Mouse (Mus musculus) forebrain, embryonic 13.5 days (tissue): ENCODE measurements around the gene Gm5617. TPM values are rescaled to one million over a fixed set of nuclear protein-coding genes. Genes with fewer than 3 reads are reported as not detected.
"Not testable (repeated sequence)": the region's sequence is repeated elsewhere in the genome, so short reads cannot be mapped to it uniquely, and the experiment has no call there.

Source experiments
- ATAC-seq: fragments of 200-750 bp; cut with Nextera tagmentation; 2 replicates; pipeline ENCODE4 v1.8.0; 2017
- H3K27ac ChIP-seq: fragments of 300-500 bp; sonication (generic); 2 replicates; pipeline ENCODE4 v1.5.1; 2015; ENCODE audit warnings: inconsistent platforms, mild to moderate bottlenecking, moderate library complexity
- H3K27me3 ChIP-seq: fragments of 300-500 bp; sonication (generic); 2 replicates; pipeline ENCODE4 v1.6.1; 2015; ENCODE audit warnings: mild to moderate bottlenecking, inconsistent platforms
- H3K36me3 ChIP-seq: fragments of 300-500 bp; sonication (generic); 2 replicates; pipeline ENCODE4 v1.6.1; 2015; ENCODE audit warnings: mild to moderate bottlenecking, inconsistent platforms; ENCODE audit not compliant: poor library complexity, severe bottlenecking
- H3K4me1 ChIP-seq: fragments of 300-500 bp; sonication (generic); 2 replicates; pipeline ENCODE4 v1.6.1; 2015; ENCODE audit warnings: inconsistent platforms
- H3K4me2 ChIP-seq: fragments of 300-500 bp; sonication (generic); 2 replicates; pipeline ENCODE4 v1.6.1; 2015; ENCODE audit warnings: inconsistent platforms, mild to moderate bottlenecking, moderate library complexity
- H3K4me3 ChIP-seq: fragments of 300-500 bp; sonication (generic); 2 replicates; pipeline ENCODE4 v1.5.1; 2015; ENCODE audit warnings: mild to moderate bottlenecking, inconsistent platforms
- H3K9ac ChIP-seq: fragments of 300-500 bp; sonication (generic); 2 replicates; pipeline ENCODE4 v1.6.1; 2015; ENCODE audit warnings: mild to moderate bottlenecking, inconsistent platforms
- H3K9me3 ChIP-seq: fragments of 300-500 bp; sonication (generic); replicated peaks from 2 replicates; pipeline ENCODE4 v1.6.1; 2016; ENCODE audit warnings: inconsistent platforms
- WGBS: fragments of 180-500 bp; shearing (Covaris S2); methylation state at CpG from one replicate; pipeline ENCODE4 v1.1.7; 2015; 5-methylcytosine and 5-hydroxymethylcytosine counted together
- polyA plus RNA-seq: library from polyadenylated mRNA; unstranded; fragments of >200 nt; fragmentation: Nextera tagmentation; extraction: Ambion mirVana; gene quantifications from 2 replicates; pipeline ENCODE4 v1.2.1, GENCODE M21; 2015

Gene Gm5617
- polyA plus RNA-seq, 1 experiment from 2014 or later = 41.5 TPM

GRCm38 (mm10) chr9:48510134-48510533, 14.9 kb downstream of the Gm5617 start:
- Histone ChIP-seq H3K27me3 (no peaks in the 10 kb centered on the region), H3K36me3 (no peaks in the 10 kb centered on the region), H3K4me2 (no peak overlapping the region), H3K9ac (no peak overlapping the region), H3K4me1 (no peaks in the 10 kb centered on the region), H3K9me3 (no peaks in the 10 kb centered on the region), H3K4me3 (no peak overlapping the region), H3K27ac (no peak overlapping the region)
- ATAC-seq = no peak
- 83% methylated on average over 5 of the region's 5 CpGs for WGBS

GRCm38 (mm10) chr9:48515332-48515731, 20.1 kb downstream of the Gm5617 start:
- H3K4me2 ChIP-seq = no peak overlapping the region
- no peaks in the 10 kb centered on the region for H3K27me3 ChIP-seq
- no peak overlapping the region for H3K27ac ChIP-seq
- no peak for ATAC-seq
- peaks cover 16% of the 10 kb centered on the region for H3K4me1 ChIP-seq
- H3K9ac ChIP-seq = no peak overlapping the region
- H3K9me3 ChIP-seq = no peaks in the 10 kb centered on the region
- no peaks in the 10 kb centered on the region for H3K36me3 ChIP-seq
- 58% methylated on average over 1 of the region's 1 CpGs for WGBS
- no peak overlapping the region for H3K4me3 ChIP-seq

GRCm38 (mm10) chr9:48516615-48517371, 21.6 kb downstream of the Gm5617 start:
- peak overlapping the region; percentile 48 for H3K4me2 ChIP-seq
- H3K9ac ChIP-seq = peak overlapping the region; percentile 35; the same call in 1 of the 2 replicates
- H3K36me3 ChIP-seq = no peaks in the 10 kb centered on the region
- no peak overlapping the region for H3K4me3 ChIP-seq
- no peaks in the 10 kb centered on the region for H3K27me3 ChIP-seq
- peak; percentile 92 for ATAC-seq
- H3K27ac ChIP-seq = peak overlapping the region; percentile 93
- 25% methylated on average over 11 of the region's 11 CpGs for WGBS
- H3K4me1 ChIP-seq = peaks cover 16% of the 10 kb centered on the region
- no peaks in the 10 kb centered on the region for H3K9me3 ChIP-seq

- 17% methylated on average over 19 of the region's 19 CpGs for WGBS
- Histone ChIP-seq H3K4me2 (peak overlapping the region; percentile 48), H3K9me3 (no peaks in the 10 kb centered on the region), H3K4me1 (peaks cover 16% of the 10 kb centered on the region), H3K27me3 (no peaks in the 10 kb centered on the region), H3K27ac (peak overlapping the region; percentile 93), H3K9ac (peak overlapping the region; percentile 35), H3K4me3 (peak overlapping the region; percentile 16), H3K36me3 (no peaks in the 10 kb centered on the region)
- ATAC-seq = peak; percentile 87
Measured at GRCm38 (mm10) chr9:48517372-48518130, 22.3 kb downstream of the Gm5617 start.

GRCm38 (mm10) chr9:48520405-48520804, 25.2 kb downstream of the Gm5617 start:
- WGBS = 42% methylated on average over 5 of the region's 7 CpGs
- H3K4me1 ChIP-seq = peaks cover 16% of the 10 kb centered on the region
- not testable (repeated sequence) for H3K9ac ChIP-seq, H3K4me2 ChIP-seq, H3K27ac ChIP-seq, ATAC-seq, H3K4me3 ChIP-seq, H3K36me3 ChIP-seq, H3K27me3 ChIP-seq, H3K9me3 ChIP-seq

- 28% methylated on average over 1 of the region's 1 CpGs for WGBS
- Histone ChIP-seq H3K4me1 (no peaks in the 10 kb centered on the region), H3K4me3 (no peak overlapping the region), H3K9me3 (no peaks in the 10 kb centered on the region), H3K4me2 (no peak overlapping the region), H3K9ac (no peak overlapping the region), H3K27me3 (no peaks in the 10 kb centered on the region), H3K27ac (no peak overlapping the region), H3K36me3 (no peaks in the 10 kb centered on the region)
- no peak for ATAC-seq
Measured at GRCm38 (mm10) chr9:48525566-48525965, 30.3 kb downstream of the Gm5617 start.

- Histone ChIP-seq H3K4me2 (no peak overlapping the region), H3K4me1 (no peaks in the 10 kb centered on the region), H3K9ac (no peak overlapping the region), H3K4me3 (no peak overlapping the region), H3K27me3 (no peaks in the 10 kb centered on the region), H3K36me3 (no peaks in the 10 kb centered on the region), H3K9me3 (no peaks in the 10 kb centered on the region), H3K27ac (no peak overlapping the region)
- WGBS = 88% methylated on average over 4 of the region's 4 CpGs
- ATAC-seq = no peak
Measured at GRCm38 (mm10) chr9:48526520-48526919, 31.3 kb downstream of the Gm5617 start.

GRCm38 (mm10) chr9:48531294-48531693, 36.1 kb downstream of the Gm5617 start:
- H3K4me2 ChIP-seq = no peak overlapping the region
- ATAC-seq = no peak
- no peak overlapping the region for H3K9ac ChIP-seq
- H3K9me3 ChIP-seq = no peaks in the 10 kb centered on the region
- WGBS = 89% methylated on average over 4 of the region's 4 CpGs
- H3K36me3 ChIP-seq = no peaks in the 10 kb centered on the region
- H3K4me1 ChIP-seq = no peaks in the 10 kb centered on the region
- H3K27ac ChIP-seq = no peak overlapping the region
- H3K4me3 ChIP-seq = no peak overlapping the region
- no peaks in the 10 kb centered on the region for H3K27me3 ChIP-seq

- Histone ChIP-seq H3K27me3 (no peaks in the 10 kb centered on the region), H3K4me3 (no peak overlapping the region), H3K4me2 (no peak overlapping the region), H3K27ac (no peak overlapping the region), H3K36me3 (no peaks in the 10 kb centered on the region), H3K9ac (no peak overlapping the region), H3K9me3 (no peaks in the 10 kb centered on the region), H3K4me1 (no peaks in the 10 kb centered on the region)
- no peak for ATAC-seq
- 69% methylated on average over 3 of the region's 3 CpGs for WGBS
Measured at GRCm38 (mm10) chr9:48532203-48532602, 37.0 kb downstream of the Gm5617 start.

GRCm38 (mm10) chr9:48532730-48533129, 37.5 kb downstream of the Gm5617 start:
- Histone ChIP-seq H3K4me2 (no peak overlapping the region), H3K4me3 (no peak overlapping the region), H3K9me3 (no peaks in the 10 kb centered on the region), H3K27me3 (no peaks in the 10 kb centered on the region), H3K27ac (no peak overlapping the region), H3K4me1 (no peaks in the 10 kb centered on the region), H3K36me3 (no peaks in the 10 kb centered on the region), H3K9ac (no peak overlapping the region)
- WGBS = 100% methylated on average over 2 of the region's 2 CpGs
- ATAC-seq = no peak

GRCm38 (mm10) chr9:48536414-48536813, 41.2 kb downstream of the Gm5617 start:
- Histone ChIP-seq H3K9ac (no peak overlapping the region), H3K4me3 (no peak overlapping the region), H3K36me3 (no peaks in the 10 kb centered on the region), H3K9me3 (no peaks in the 10 kb centered on the region), H3K27ac (no peak overlapping the region), H3K4me1 (peaks cover 13% of the 10 kb centered on the region), H3K4me2 (no peak overlapping the region), H3K27me3 (0 out of 2 replicates have a peak, but pooled peaks cover 4% of the 10 kb centered on the region)
- 61% methylated on average over 1 of the region's 1 CpGs for WGBS
- no peak for ATAC-seq

GRCm38 (mm10) chr9:48537616-48538015, 42.4 kb downstream of the Gm5617 start:
- not testable (repeated sequence) for H3K9ac ChIP-seq, H3K9me3 ChIP-seq, H3K27ac ChIP-seq, H3K4me3 ChIP-seq, ATAC-seq, H3K36me3 ChIP-seq, H3K27me3 ChIP-seq
- WGBS = 12% methylated on average over 1 of the region's 1 CpGs
- H3K4me1 ChIP-seq = peaks cover 13% of the 10 kb centered on the region
- H3K4me2 ChIP-seq = peak overlapping the region; percentile 60; the same call in 1 of the 2 replicates
